18 mouse cellular contexts compared by ENCODE assay signal in the genomic region with DNA sequence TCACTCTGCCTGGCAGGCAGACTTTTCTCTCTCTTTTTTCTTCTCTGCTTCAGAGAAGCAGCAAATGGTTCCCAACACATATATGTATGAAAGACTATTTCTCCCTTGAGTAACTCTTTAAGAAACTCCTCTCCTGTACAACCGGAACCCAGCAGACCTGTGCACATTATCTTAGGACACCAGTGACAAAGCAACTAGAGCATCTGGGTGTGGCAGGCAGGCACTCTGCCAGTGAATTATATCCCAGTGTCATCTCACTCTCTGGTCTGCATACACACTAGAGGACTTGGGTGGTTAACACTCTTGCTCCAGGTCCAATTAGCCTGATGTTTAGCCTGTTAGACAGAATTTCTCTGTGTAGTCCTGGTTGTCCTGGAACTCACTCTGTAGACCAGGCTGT.
"Had no signal": no experiment of that assay in that cellular context is flagged by ENCODE, and none has a peak within 500 bp of the region (broad histone marks: within the 10 kb centered on the region; RNA-seq: fewer than 3 reads in every experiment).

No protein-coding gene starts in this region.

- H3K9ac ChIP-seq: limb, embryonic 13.5 days; lung, embryonic 15.5 days; midbrain, embryonic 12.5 days; midbrain, embryonic 15.5 days; neural tube, embryonic 13.5 days had no signal

- H3K27ac ChIP-seq: kidney, postnatal 0 days; layer of hippocampus, adult 2 months; limb, embryonic 10.5 days; limb, embryonic 13.5 days; lung, embryonic 15.5 days; midbrain, embryonic 12.5 days; midbrain, embryonic 15.5 days; neural tube, embryonic 13.5 days had no signal

- H3K4me3 ChIP-seq: layer of hippocampus, adult 2 months; limb, embryonic 10.5 days; limb, embryonic 13.5 days; lung, embryonic 15.5 days; midbrain, embryonic 12.5 days; midbrain, embryonic 15.5 days; myocyte; neural tube, embryonic 13.5 days had no signal

- H3K4me1 ChIP-seq: limb, embryonic 10.5 days; limb, embryonic 13.5 days; lung, embryonic 15.5 days; midbrain, embryonic 12.5 days; midbrain, embryonic 15.5 days; neural tube, embryonic 13.5 days had no signal

- H3K9me3 ChIP-seq: limb, embryonic 10.5 days; limb, embryonic 13.5 days; lung, embryonic 15.5 days; midbrain, embryonic 12.5 days; midbrain, embryonic 15.5 days; neural tube, embryonic 13.5 days had no signal

- H3K4me2 ChIP-seq: limb, embryonic 13.5 days; lung, embryonic 15.5 days; midbrain, embryonic 12.5 days; midbrain, embryonic 15.5 days; neural tube, embryonic 13.5 days had no signal

- H3K27me3 ChIP-seq: limb, embryonic 13.5 days; lung, embryonic 15.5 days; midbrain, embryonic 12.5 days; midbrain, embryonic 15.5 days; neural tube, embryonic 13.5 days had no signal

- H3K36me3 ChIP-seq: limb, embryonic 10.5 days; limb, embryonic 13.5 days; lung, embryonic 15.5 days; midbrain, embryonic 12.5 days; midbrain, embryonic 15.5 days; neural tube, embryonic 13.5 days had no signal

- DNase-seq: layer of hippocampus, adult 9-11 months; lung, adult 18-20 months; lung, postnatal 10 days; lung, postnatal 36 days; retina, postnatal 1 day; right cerebral cortex, postnatal 25 days; thymus, adult 18-20 months; thymus, postnatal 36 days had no signal

- ATAC-seq: intestine, postnatal 0 days; midbrain, embryonic 15.5 days had no signal
